Mouse (Mus musculus) stomach, postnatal 0 days (tissue): ENCODE measurements around the gene Grm7.

Source experiments
- CTCF ChIP-seq: IDR thresholded peaks from 2 replicates; pipeline ENCODE4 v1.5.1; 2016; ENCODE audit warnings: antibody characterized with exemption, low read depth, mild to moderate bottlenecking, moderate library complexity
- EP300 ChIP-seq: optimal IDR thresholded peaks from 2 replicates; pipeline ENCODE3; 2016; ENCODE audit warnings: antibody characterized with exemption

DNA sequence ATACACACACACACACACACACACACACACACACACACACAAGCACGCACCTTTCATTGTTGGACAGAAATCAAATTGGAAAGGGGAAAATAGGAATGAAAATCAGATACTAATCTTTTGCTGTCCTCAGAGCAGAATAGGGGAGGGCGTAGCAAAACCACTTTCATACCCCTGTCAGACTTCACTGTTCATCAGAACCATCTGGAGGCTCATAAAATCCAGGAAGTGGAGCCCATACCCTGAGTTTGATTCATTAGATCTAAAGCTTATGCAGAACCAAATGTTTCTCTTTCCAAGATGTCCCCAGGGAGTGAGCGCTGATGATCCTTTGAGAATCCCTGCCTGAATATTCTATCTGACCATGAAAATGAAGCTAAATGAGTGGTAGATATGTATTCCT is 611.6 kb downstream of the Grm7 start:
- TF ChIP-seq CTCF (no peak), EP300 (no peak)
